Mouse (Mus musculus): Measurements from ENCODE around the gene Prkcg. TPM values are rescaled to one million over a fixed set of nuclear protein-coding genes. Genes with fewer than 3 reads are reported as not detected.

Gene Prkcg
- polyA plus RNA-seq, 1 experiment from 2014 or later, result 0.31 TPM

DNA sequence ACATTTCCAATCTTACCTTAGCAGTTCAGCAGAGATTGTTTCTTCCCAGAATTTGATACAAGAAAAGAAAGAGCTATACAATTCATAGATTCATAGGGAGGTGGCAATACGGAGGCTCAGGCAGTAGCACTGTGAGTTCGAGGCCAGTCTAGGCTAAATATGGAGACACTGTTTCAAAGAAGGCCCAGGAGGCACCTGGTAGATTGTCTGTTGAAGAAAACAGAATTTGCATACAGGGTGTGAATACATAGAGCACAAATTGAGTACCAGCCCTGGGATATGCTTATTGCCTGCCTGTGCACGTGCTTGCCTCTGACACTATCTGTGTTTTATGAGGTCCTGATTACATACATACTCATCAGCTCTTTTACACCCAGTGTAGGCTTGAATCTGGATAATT is 17.4 kb downstream of the Prkcg start:
- no peaks in the 10 kb centered on the region for H3K36me3 ChIP-seq (ENCODE audit: control insufficient read depth, insufficient read depth, low read length)
- H3K4me2 ChIP-seq, result no peak overlapping the region
- peaks cover 24% of the 10 kb centered on the region for H3K4me1 ChIP-seq (ENCODE audit: control insufficient read depth, insufficient read depth, low read length)
- DNase-seq (ENCODE audit: low spot score, missing footprints), result peak; percentile 41
- no peak for ATAC-seq (ENCODE audit: low FRiP score)
- H3K9ac ChIP-seq (ENCODE audit: low read length), result no peak overlapping the region
- peaks cover 4% of the 10 kb centered on the region; the same call in 1 of the 2 replicates for H3K9me3 ChIP-seq (ENCODE audit: control insufficient read depth, low read length)
- H3K27me3 ChIP-seq (ENCODE audit: control insufficient read depth, insufficient read depth, low read length), result peaks cover 24% of the 10 kb centered on the region
- WGBS, result 83% methylated on average over 3 of the region's 3 CpGs
- no peak overlapping the region for H3K4me3 ChIP-seq (ENCODE audit: low read depth, low read length)
- no peak overlapping the region for H3K27ac ChIP-seq (ENCODE audit: low read depth, low read length)

DNA sequence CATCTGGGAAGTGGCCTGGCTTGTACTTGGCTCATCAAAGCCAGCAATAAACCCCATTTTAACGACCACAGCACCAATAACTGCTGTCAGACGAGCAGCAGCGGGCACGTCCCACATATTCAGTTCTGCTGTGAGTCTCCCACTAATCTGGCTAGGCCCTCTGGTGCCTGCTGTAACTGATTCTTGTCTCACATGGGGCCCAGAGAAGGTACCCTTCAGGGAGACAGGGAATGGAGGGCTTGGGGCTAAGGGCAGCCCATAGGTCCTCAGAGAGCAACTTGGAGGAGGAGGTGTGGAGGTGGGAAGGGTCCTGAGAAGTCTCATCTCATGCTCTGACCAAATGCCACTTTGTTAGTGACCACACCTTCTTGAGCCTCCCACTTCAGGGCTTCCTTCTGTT is 19.7 kb downstream of the Prkcg start:
- 73% methylated on average over 4 of the region's 4 CpGs for WGBS

DNA sequence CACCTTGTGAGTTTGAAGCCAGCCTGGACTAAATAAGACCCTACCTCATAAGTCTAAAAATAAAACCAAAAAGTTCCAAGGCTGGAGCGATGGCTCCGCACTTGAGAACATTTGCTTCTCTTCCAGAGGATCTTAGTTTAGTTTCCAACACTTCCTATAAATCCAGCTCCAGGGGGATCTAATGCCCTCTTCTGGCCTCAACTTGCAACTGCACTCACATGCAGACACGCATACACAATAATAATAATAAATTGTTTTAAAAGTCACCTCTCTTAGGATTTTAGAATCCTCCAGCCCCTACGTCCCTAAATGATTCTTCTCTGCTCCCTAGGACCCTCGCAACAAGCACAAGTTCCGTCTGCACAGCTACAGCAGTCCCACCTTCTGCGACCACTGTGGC is 21.3 kb downstream of the Prkcg start:
- Histone ChIP-seq H3K9me3 (ENCODE audit: control insufficient read depth, low read length) (peaks cover 4% of the 10 kb centered on the region; the same call in 1 of the 2 replicates), H3K4me2 (no peak overlapping the region), H3K9ac (ENCODE audit: low read length) (no peak overlapping the region), H3K4me1 (ENCODE audit: control insufficient read depth, insufficient read depth, low read length) (no peaks in the 10 kb centered on the region), H3K27ac (ENCODE audit: low read depth, low read length) (no peak overlapping the region), H3K4me3 (ENCODE audit: low read depth, low read length) (no peak overlapping the region), H3K27me3 (ENCODE audit: control insufficient read depth, insufficient read depth, low read length) (no peaks in the 10 kb centered on the region), H3K36me3 (ENCODE audit: control insufficient read depth, insufficient read depth, low read length) (no peaks in the 10 kb centered on the region)
- WGBS, result 95% methylated on average over 7 of the region's 7 CpGs
- DNase-seq (ENCODE audit: low spot score, missing footprints) (peak; percentile 23), ATAC-seq (ENCODE audit: low FRiP score) (no peak)

More for the DNA sequence above, 19.7 kb downstream of the Prkcg start:
- no peaks in the 10 kb centered on the region for H3K36me3 ChIP-seq (ENCODE audit: control insufficient read depth, insufficient read depth, low read length)
- ATAC-seq (ENCODE audit: low FRiP score) (no peak), DNase-seq (ENCODE audit: low spot score, missing footprints) (peak; percentile 73)
- no peak overlapping the region for H3K4me2 ChIP-seq
- H3K4me1 ChIP-seq (ENCODE audit: control insufficient read depth, insufficient read depth, low read length), result peaks cover 11% of the 10 kb centered on the region
- H3K9ac ChIP-seq (ENCODE audit: low read length), result no peak overlapping the region
- no peak overlapping the region for H3K27ac ChIP-seq (ENCODE audit: low read depth, low read length)
- H3K4me3 ChIP-seq (ENCODE audit: low read depth, low read length), result no peak overlapping the region
- peaks cover 4% of the 10 kb centered on the region; the same call in 1 of the 2 replicates for H3K9me3 ChIP-seq (ENCODE audit: control insufficient read depth, low read length)
- H3K27me3 ChIP-seq (ENCODE audit: control insufficient read depth, insufficient read depth, low read length), result peaks cover 9% of the 10 kb centered on the region

DNA sequence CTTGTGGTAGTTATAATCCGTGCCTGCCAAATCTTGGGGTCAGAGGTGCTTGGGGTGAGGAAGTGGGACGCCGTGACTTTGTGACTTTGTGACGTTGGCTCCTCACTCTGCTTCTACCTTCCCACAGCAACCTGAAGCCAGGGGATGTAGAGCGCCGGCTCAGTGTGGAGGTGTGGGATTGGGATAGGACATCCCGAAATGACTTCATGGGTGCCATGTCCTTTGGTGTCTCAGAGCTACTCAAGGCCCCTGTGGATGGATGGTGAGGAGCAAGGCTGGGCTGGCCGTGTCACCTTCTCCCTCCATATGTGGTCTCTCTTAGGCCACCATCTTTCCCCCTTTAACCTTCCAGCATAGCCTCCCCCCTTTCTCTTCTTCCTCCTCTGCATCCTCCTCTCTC is 24.6 kb downstream of the Prkcg start:
- no peaks in the 10 kb centered on the region for H3K27me3 ChIP-seq (ENCODE audit: control insufficient read depth, insufficient read depth, low read length)

DNA sequence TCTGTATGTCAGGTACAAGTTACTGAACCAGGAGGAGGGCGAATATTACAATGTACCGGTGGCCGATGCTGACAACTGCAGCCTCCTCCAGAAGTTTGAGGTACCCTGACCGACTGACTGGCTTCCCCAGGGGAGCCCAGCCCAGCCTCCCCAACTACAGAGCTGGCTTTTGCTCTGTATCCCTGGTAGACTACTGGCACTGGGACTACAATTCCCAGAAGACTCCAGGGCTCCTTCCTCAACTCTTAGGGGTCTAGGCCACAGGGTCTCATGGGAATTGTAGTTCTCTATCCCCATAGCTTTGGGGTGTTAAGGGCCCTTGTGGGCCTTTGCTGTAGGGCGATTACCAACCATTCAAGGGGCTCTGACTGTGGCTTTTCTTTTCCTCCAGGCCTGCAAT is 25.1 kb downstream of the Prkcg start:
- H3K4me1 ChIP-seq (ENCODE audit: control insufficient read depth, insufficient read depth, low read length), result peaks cover 5% of the 10 kb centered on the region; the same call in 1 of the 2 replicates
- DNase-seq (ENCODE audit: low spot score, missing footprints) (peak; percentile 59), ATAC-seq (ENCODE audit: low FRiP score) (peak; percentile 75)
- H3K9me3 ChIP-seq (ENCODE audit: control insufficient read depth, low read length), result peaks cover 4% of the 10 kb centered on the region; the same call in 1 of the 2 replicates
- H3K9ac ChIP-seq (ENCODE audit: low read length), result no peak overlapping the region
- no peaks in the 10 kb centered on the region for H3K36me3 ChIP-seq (ENCODE audit: control insufficient read depth, insufficient read depth, low read length)
- no peak overlapping the region for H3K4me3 ChIP-seq (ENCODE audit: low read depth, low read length)
- H3K27me3 ChIP-seq (ENCODE audit: control insufficient read depth, insufficient read depth, low read length), result no peaks in the 10 kb centered on the region
- WGBS, result 76% methylated on average over 5 of the region's 5 CpGs
- H3K4me2 ChIP-seq, result no peak overlapping the region
- no peak overlapping the region for H3K27ac ChIP-seq (ENCODE audit: low read depth, low read length)

More for the DNA sequence above, 24.6 kb downstream of the Prkcg start:
- H3K4me2 ChIP-seq, result no peak overlapping the region
- no peak overlapping the region for H3K9ac ChIP-seq (ENCODE audit: low read length)
- DNase-seq (ENCODE audit: low spot score, missing footprints), result peak; percentile 33
- H3K4me3 ChIP-seq (ENCODE audit: low read depth, low read length), result no peak overlapping the region
- no peak overlapping the region for H3K27ac ChIP-seq (ENCODE audit: low read depth, low read length)
- 92% methylated on average over 8 of the region's 8 CpGs for WGBS
- H3K4me1 ChIP-seq (ENCODE audit: control insufficient read depth, insufficient read depth, low read length), result peaks cover 5% of the 10 kb centered on the region; the same call in 1 of the 2 replicates
- H3K36me3 ChIP-seq (ENCODE audit: control insufficient read depth, insufficient read depth, low read length), result no peaks in the 10 kb centered on the region
- H3K9me3 ChIP-seq (ENCODE audit: control insufficient read depth, low read length), result peaks cover 4% of the 10 kb centered on the region; the same call in 1 of the 2 replicates
- ATAC-seq (ENCODE audit: low FRiP score), result peak; percentile 40; the same call in 1 of the 2 replicates

DNA sequence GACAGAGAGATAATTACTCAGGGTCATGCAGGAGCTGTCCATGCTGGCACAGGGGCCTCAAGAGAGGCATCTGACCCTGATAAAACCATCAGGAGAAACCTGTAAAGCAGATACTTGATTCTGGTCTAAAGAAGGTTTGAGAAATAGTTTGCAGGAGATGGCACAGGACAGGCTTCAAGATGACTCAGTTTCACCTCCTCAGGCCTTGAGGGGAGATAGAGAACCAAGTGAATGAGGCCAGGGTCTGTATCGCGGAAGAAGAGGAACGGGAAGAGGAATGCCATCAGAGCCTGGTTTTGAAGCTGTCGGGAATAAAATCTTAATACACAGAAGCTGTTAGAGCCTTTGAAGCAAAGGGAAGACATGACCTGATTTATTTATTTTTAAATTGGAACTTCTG is 28.7 kb downstream of the Prkcg start:
- no peaks in the 10 kb centered on the region for H3K9me3 ChIP-seq (ENCODE audit: control insufficient read depth, low read length)
- ATAC-seq (ENCODE audit: low FRiP score) (no peak), DNase-seq (ENCODE audit: low spot score, missing footprints) (peak; percentile 80)
- H3K27ac ChIP-seq (ENCODE audit: low read depth, low read length), result no peak overlapping the region
- peaks cover 5% of the 10 kb centered on the region; the same call in 1 of the 2 replicates for H3K4me1 ChIP-seq (ENCODE audit: control insufficient read depth, insufficient read depth, low read length)
- H3K4me3 ChIP-seq (ENCODE audit: low read depth, low read length), result no peak overlapping the region
- no peaks in the 10 kb centered on the region for H3K36me3 ChIP-seq (ENCODE audit: control insufficient read depth, insufficient read depth, low read length)
- no peaks in the 10 kb centered on the region for H3K27me3 ChIP-seq (ENCODE audit: control insufficient read depth, insufficient read depth, low read length)
- 48% methylated on average over 4 of the region's 4 CpGs for WGBS
- no peak overlapping the region for H3K4me2 ChIP-seq
- H3K9ac ChIP-seq (ENCODE audit: low read length), result no peak overlapping the region

DNA sequence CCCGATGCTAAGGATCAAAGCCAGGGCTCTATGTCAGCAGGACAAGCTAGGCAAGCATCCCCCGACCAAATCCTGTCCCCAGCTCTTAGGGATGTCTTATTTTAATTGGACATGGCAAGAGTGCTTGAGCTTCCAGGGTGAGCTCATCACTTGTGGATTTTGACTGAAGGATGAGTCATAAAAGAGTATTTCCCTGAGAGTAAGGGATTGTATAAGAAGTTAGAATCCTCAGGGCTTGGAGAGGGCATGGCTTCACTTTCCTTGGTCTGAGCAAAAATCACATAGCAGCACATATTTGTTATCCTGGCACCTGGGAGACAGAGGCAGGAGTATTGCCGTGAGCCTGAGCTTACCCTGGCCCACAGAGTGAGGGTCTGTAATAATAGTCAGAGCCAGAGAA is 31.9 kb downstream of the Prkcg start:
- Histone ChIP-seq H3K27me3 (ENCODE audit: control insufficient read depth, insufficient read depth, low read length) (no peaks in the 10 kb centered on the region), H3K4me3 (ENCODE audit: low read depth, low read length) (no peak overlapping the region), H3K36me3 (ENCODE audit: control insufficient read depth, insufficient read depth, low read length) (no peaks in the 10 kb centered on the region), H3K9me3 (ENCODE audit: control insufficient read depth, low read length) (no peaks in the 10 kb centered on the region), H3K4me2 (no peak overlapping the region), H3K9ac (ENCODE audit: low read length) (no peak overlapping the region), H3K4me1 (ENCODE audit: control insufficient read depth, insufficient read depth, low read length) (peaks cover 5% of the 10 kb centered on the region; the same call in 1 of the 2 replicates), H3K27ac (ENCODE audit: low read depth, low read length) (no peak overlapping the region)
- ATAC-seq (ENCODE audit: low FRiP score) (no peak), DNase-seq (ENCODE audit: low spot score, missing footprints) (peak; percentile 8)
- WGBS, result 77% methylated on average over 3 of the region's 3 CpGs

DNA sequence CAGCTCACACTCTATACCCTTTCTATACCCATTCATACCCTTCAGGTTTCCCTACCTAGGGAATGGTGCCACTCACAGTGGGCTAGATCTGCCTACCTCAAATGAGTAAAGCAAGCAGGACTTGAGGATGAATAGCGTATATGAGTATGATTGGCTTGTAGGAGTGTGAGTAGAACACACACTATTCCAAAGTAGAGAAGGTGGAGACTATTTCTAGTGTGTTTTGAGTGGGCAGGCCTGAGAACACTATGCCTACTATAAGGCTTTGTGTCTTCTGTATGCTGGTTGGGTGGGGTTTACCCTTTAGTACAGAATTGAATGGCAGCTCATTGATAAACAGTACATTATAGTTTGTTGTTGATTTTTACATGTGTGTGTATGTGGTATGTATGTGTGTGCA is 34.8 kb downstream of the Prkcg start:
- Histone ChIP-seq H3K9me3 (ENCODE audit: control insufficient read depth, low read length) (no peaks in the 10 kb centered on the region), H3K9ac (ENCODE audit: low read length) (no peak overlapping the region), H3K4me3 (ENCODE audit: low read depth, low read length) (no peak overlapping the region), H3K27ac (ENCODE audit: low read depth, low read length) (no peak overlapping the region), H3K4me2 (no peak overlapping the region), H3K27me3 (ENCODE audit: control insufficient read depth, insufficient read depth, low read length) (no peaks in the 10 kb centered on the region), H3K4me1 (ENCODE audit: control insufficient read depth, insufficient read depth, low read length) (no peaks in the 10 kb centered on the region), H3K36me3 (ENCODE audit: control insufficient read depth, insufficient read depth, low read length) (no peaks in the 10 kb centered on the region)
- WGBS, result 92% methylated on average over 1 of the region's 1 CpGs
- DNase-seq (ENCODE audit: low spot score, missing footprints) (peak; percentile 23), ATAC-seq (ENCODE audit: low FRiP score) (no peak)

DNA sequence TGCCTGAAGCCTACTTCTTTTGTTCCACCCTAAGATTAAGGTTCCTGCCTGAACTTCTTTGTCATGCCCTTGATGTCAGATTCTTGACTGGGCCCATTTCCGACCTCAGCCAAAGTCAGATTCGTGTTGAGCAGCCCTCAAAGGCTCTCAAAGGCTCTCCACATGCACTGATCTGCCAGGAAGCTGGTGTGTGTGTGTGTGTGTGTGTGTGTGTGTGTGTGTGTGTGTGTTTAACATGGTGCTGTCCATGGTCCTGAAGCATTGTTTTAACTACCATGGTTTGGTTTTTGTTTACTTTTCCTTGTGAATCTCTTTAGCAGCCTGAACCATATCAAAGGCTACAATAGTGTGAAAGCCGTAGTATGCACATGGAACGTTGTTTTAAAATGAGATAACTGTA is 39.0 kb downstream of the Prkcg start:
- ATAC-seq (ENCODE audit: low FRiP score), result no peak
- WGBS, result 67% methylated on average over 4 of the region's 4 CpGs
- Histone ChIP-seq H3K9ac (ENCODE audit: low read length) (no peak overlapping the region), H3K4me2 (no peak overlapping the region), H3K4me3 (ENCODE audit: low read depth, low read length) (no peak overlapping the region), H3K27ac (ENCODE audit: low read depth, low read length) (no peak overlapping the region), H3K9me3 (ENCODE audit: control insufficient read depth, low read length) (no peaks in the 10 kb centered on the region), H3K27me3 (ENCODE audit: control insufficient read depth, insufficient read depth, low read length) (0 out of 2 replicates have a peak, but pooled peaks cover 5% of the 10 kb centered on the region), H3K36me3 (ENCODE audit: control insufficient read depth, insufficient read depth, low read length) (no peaks in the 10 kb centered on the region), H3K4me1 (ENCODE audit: control insufficient read depth, insufficient read depth, low read length) (peaks cover 3% of the 10 kb centered on the region; the same call in 1 of the 2 replicates)
- DNase-seq (ENCODE audit: low spot score, missing footprints), result peak; percentile 69

Data from midbrain, embryonic 11.5 days (tissue).